Mouse (Mus musculus) sigmoid colon, adult 10 weeks (tissue): Measurements from ENCODE around the gene Nkx6-2. TPM values are rescaled to one million over a fixed set of nuclear protein-coding genes. Genes with fewer than 3 reads are reported as not detected.

Experiments
- polyA plus RNA-seq: library from polyadenylated mRNA; stranded (reverse); fragments of 350-450 nt; fragmentation: Illumina TruSeq; extraction: RNeasy Lipid Tissue Mini Kit (QIAGEN cat#74804); gene quantifications from one replicate; pipeline ENCODE4 v1.2.3, GENCODE M21; 2014; ENCODE audit warnings: low read depth, low replicate concordance

Nkx6-2 gene
- polyA plus RNA-seq, result not detected

DNA sequence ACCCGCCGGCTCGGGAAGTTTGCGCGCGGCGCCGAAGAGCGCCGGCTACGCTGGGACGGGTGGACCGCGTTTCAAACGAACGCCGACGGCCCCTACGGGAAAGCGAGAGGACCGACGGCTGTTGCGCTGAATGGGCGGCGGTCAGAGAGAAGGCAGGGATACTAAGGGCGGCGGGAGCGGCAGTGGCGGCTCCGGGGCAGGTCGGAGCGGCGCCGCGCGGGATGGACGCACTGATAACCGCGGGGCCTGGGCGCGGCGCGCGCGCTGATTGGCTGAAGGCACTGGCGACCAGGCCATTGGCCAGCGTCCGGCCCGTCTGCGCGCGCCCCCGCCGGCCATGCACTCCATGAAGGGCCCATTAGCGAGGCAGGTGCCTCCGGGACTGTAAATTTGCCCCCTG lies at the start of gene Nkx6-2:
Nkx6-2 (minus strand) TSS at position 203 of the 400 bp plus-strand sequence.

Other genes with a start within 250 kb of the Nkx6-2 start
- 38.2 TPM for gene Inpp5a, start 193.7 kb downstream of the Nkx6-2 start, polyA plus RNA-seq
- gene Cfap46, start 101.0 kb upstream of the Nkx6-2 start, polyA plus RNA-seq, result not detected